Mouse (Mus musculus) liver, embryonic 15.5 days (tissue): ENCODE results near the gene Gm38655. TPM values are rescaled to one million over a fixed set of nuclear protein-coding genes. Genes with fewer than 3 reads are reported as not detected.
A peak's percentile ranks its signal among the peaks of the same experiment; 100 is the strongest.

Experiments used
- ATAC-seq: fragments of 200-750 bp; cut with Nextera tagmentation; 2 replicates; pipeline ENCODE4 v1.8.0; 2017; ENCODE audit warnings: moderate number of reproducible peaks, mild to moderate bottlenecking, moderate library complexity; ENCODE audit not compliant: insufficient read depth
- H3K27ac ChIP-seq: fragments of 300-500 bp; sonication (generic); replicated peaks from 2 replicates; pipeline ENCODE4 v1.5.1; 2015; ENCODE audit warnings: mild to moderate bottlenecking, inconsistent platforms
- H3K27me3 ChIP-seq: fragments of 300-500 bp; sonication (generic); 2 replicates; pipeline ENCODE4 v1.6.1; 2015; ENCODE audit warnings: mild to moderate bottlenecking, inconsistent platforms
- H3K36me3 ChIP-seq: fragments of 300-500 bp; sonication (generic); replicated peaks from 2 replicates; pipeline ENCODE4 v1.6.1; 2015; ENCODE audit warnings: moderate library complexity, mild to moderate bottlenecking, inconsistent platforms
- H3K4me1 ChIP-seq: fragments of 300-500 bp; sonication (generic); replicated peaks from 2 replicates; pipeline ENCODE4 v1.6.1; 2015; ENCODE audit warnings: inconsistent platforms
- H3K4me2 ChIP-seq: fragments of 300-500 bp; sonication (generic); 2 replicates; pipeline ENCODE4 v1.6.1; 2015; ENCODE audit warnings: moderate library complexity, mild to moderate bottlenecking, inconsistent platforms
- H3K4me3 ChIP-seq: fragments of 300-500 bp; sonication (generic); replicated peaks from 2 replicates; pipeline ENCODE4 v1.5.1; 2015; ENCODE audit warnings: mild to moderate bottlenecking, inconsistent platforms
- H3K9ac ChIP-seq: fragments of 300-500 bp; sonication (generic); 2 replicates; pipeline ENCODE4 v1.6.1; 2015; ENCODE audit warnings: moderate library complexity, mild to moderate bottlenecking, inconsistent platforms
- H3K9me3 ChIP-seq: fragments of 300-500 bp; sonication (generic); replicated peaks from 2 replicates; pipeline ENCODE4 v1.6.1; 2016; ENCODE audit warnings: inconsistent platforms
- WGBS: fragments of 180-500 bp; shearing (Covaris S2); methylation state at CpG from one replicate; pipeline ENCODE4 v1.1.7; 2015; ENCODE audit warnings: mixed read lengths; ENCODE audit not compliant: insufficient replicate concordance; 5-methylcytosine and 5-hydroxymethylcytosine counted together
- polyA plus RNA-seq: library from polyadenylated mRNA; unstranded; fragments of >200 nt; fragmentation: Nextera tagmentation; extraction: Ambion mirVana; gene quantifications from 2 replicates; pipeline ENCODE4 v1.2.1, GENCODE M21; 2015

Gm38655 gene
- polyA plus RNA-seq, 1 experiment from 2014 or later = not detected

GRCm38 (mm10) chr17:25169706-25170105 lies 5.6 kb downstream of the Gm38655 start:
- Histone ChIP-seq H3K4me1 (no peaks in the 10 kb centered on the region), H3K4me2 (no peak overlapping the region), H3K9ac (no peak overlapping the region), H3K27me3 (0 out of 2 replicates have a peak, but pooled peaks cover 7% of the 10 kb centered on the region), H3K36me3 (no peaks in the 10 kb centered on the region), H3K9me3 (no peaks in the 10 kb centered on the region), H3K4me3 (no peak overlapping the region), H3K27ac (no peak overlapping the region)
- WGBS = 81% methylated on average over 2 of the region's 2 CpGs
- ATAC-seq = no peak

DNA sequence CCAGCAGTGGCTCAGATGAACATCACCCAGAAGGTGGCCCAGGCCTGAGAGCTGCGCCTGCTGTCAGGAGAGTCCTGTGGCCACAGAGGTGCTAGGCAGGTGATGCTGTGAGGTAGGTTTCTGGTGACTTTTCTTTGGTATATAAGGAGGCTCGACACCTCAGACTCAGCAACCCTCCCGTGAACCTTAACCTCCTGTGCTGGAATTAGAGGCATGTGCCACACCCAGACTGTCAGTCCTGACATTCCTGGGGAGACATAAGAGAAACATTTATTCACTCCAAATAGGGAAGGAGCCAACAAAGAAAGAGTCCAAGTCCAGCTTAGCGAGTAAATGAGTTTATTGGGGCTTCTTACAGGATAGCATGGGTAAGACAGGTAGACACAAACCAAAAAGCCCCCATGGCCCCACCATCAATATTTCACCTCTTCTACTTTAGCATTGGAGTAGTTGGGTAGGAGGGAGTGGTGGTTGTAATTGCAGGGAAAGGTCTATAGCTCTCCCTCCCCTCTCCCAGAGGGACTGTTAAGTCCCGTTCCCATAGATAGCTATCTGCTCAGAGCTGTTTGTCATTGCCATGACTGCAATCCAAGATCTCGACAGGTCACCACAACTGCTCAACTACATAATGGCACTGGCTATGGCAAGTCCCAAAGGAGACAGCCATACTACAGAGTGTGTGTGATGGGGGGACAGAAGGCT lies 9.2 kb downstream of the Gm38655 start:
- no peak overlapping the region for H3K27ac ChIP-seq
- ATAC-seq = no peak
- peaks cover 2% of the 10 kb centered on the region; the same call in 1 of the 2 replicates for H3K36me3 ChIP-seq
- no peaks in the 10 kb centered on the region for H3K4me1 ChIP-seq
- 36% methylated on average over 6 of the region's 6 CpGs for WGBS
- no peaks in the 10 kb centered on the region for H3K9me3 ChIP-seq
- no peak overlapping the region for H3K4me2 ChIP-seq
- H3K9ac ChIP-seq = no peak overlapping the region
- 0 out of 2 replicates have a peak, but pooled peaks cover 4% of the 10 kb centered on the region for H3K27me3 ChIP-seq
- H3K4me3 ChIP-seq = no peak overlapping the region

DNA sequence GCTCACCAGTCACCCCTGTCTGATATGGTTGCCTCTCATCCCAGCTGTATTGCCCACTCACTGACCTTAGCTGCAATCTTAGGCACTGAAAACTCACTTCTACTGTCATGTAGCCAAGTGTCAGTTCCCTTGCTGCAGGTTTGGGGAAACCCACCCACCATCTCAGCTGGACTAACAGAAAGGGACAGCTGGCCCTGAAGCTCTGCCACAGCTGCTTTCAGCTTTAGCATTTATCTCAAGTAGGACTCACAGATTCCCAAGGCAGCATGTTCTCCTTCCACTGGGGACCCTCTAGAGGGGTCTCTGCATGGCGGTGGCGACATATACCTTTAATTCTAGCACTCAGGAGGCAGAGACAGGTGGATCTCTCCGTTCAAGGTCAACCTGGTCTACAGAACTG lies 10.5 kb downstream of the Gm38655 start:
- H3K9ac ChIP-seq = no peak overlapping the region
- H3K9me3 ChIP-seq = no peaks in the 10 kb centered on the region
- no peak overlapping the region for H3K4me3 ChIP-seq
- no peak overlapping the region for H3K27ac ChIP-seq
- no peak for ATAC-seq
- no peaks in the 10 kb centered on the region for H3K27me3 ChIP-seq
- WGBS = 70% methylated on average over 3 of the region's 3 CpGs
- peaks cover 15% of the 10 kb centered on the region for H3K36me3 ChIP-seq
- H3K4me1 ChIP-seq = no peaks in the 10 kb centered on the region
- no peak overlapping the region for H3K4me2 ChIP-seq

DNA sequence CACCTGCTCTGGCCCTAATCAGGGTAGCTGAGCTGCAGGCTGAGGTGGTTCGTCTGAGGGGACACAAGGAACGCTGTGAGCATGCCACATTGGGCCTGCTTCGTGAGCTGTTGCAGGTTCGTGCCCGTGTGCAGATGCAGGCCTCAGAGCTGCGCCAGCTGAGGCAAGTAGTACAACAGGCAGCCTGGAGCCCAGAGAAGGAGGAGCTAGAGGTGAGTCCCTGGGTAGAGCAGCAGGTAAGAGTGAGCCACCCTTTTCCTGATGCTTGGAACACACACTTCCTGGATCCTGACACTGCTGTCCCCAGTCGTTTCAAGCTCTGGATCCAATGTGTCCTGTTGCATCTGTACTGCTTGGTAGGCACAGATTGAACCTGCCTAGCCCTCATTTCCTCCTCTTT lies 11.9 kb downstream of the Gm38655 start:
- no peak overlapping the region for H3K27ac ChIP-seq
- H3K36me3 ChIP-seq = peaks cover 24% of the 10 kb centered on the region
- no peaks in the 10 kb centered on the region for H3K9me3 ChIP-seq
- no peak overlapping the region for H3K4me2 ChIP-seq
- WGBS = 65% methylated on average over 7 of the region's 7 CpGs
- no peaks in the 10 kb centered on the region for H3K27me3 ChIP-seq
- ATAC-seq = no peak
- no peak overlapping the region for H3K9ac ChIP-seq
- H3K4me1 ChIP-seq = no peaks in the 10 kb centered on the region
- no peak overlapping the region for H3K4me3 ChIP-seq

GRCm38 (mm10) chr17:25162161-25162560 lies 13.1 kb downstream of the Gm38655 start, which contains the start of gene Ccdc154:
TSS of gene Ccdc154 (plus strand) at chr17:25162461.
- Histone ChIP-seq H3K27ac (no peak within 1 kb of the TSS), H3K4me1 (no peaks in the 10 kb centered on the region), H3K36me3 (peaks cover 29% of the 10 kb centered on the region), H3K4me2 (no peak within 1 kb of the TSS), H3K9me3 (no peaks in the 10 kb centered on the region), H3K9ac (no peak within 1 kb of the TSS), H3K27me3 (no peaks in the 10 kb centered on the region), H3K4me3 (no peak within 1 kb of the TSS)
- ATAC-seq = no peak
- 73% methylated on average over 1 of the region's 1 CpGs for WGBS

DNA sequence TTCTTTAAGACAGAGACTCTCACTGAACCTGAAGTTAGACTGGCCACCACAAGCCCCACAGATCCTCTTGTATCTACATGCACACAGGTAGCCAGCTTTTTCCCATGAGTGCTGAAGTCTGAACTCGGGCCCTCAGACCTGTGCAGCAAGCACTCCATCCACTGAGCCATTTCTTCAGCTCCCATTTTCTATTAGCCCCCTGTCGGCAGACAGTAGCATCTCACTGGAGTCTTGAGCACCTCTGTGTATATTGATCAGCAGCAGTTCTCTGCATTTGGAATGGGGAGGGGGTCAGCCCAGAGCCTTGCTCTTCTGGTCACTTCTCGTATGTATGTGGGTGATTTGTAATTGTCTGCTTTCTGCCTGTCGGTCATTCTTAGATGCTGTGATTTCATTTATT lies 35.3 kb downstream of the Gm38655 start:
- WGBS = 63% methylated on average over 4 of the region's 4 CpGs
- no peak overlapping the region for H3K4me3 ChIP-seq

GRCm38 (mm10) chr17:25138803-25139202 lies 36.5 kb downstream of the Gm38655 start:
- Histone ChIP-seq H3K9me3 (no peaks in the 10 kb centered on the region), H3K27me3 (no peaks in the 10 kb centered on the region), H3K4me3 (no peak overlapping the region), H3K4me1 (peaks cover 41% of the 10 kb centered on the region), H3K36me3 (peaks cover 4% of the 10 kb centered on the region; the same call in 1 of the 2 replicates), H3K9ac (no peak overlapping the region), H3K27ac (no peak overlapping the region), H3K4me2 (no peak overlapping the region)
- 92% methylated on average over 1 of the region's 1 CpGs for WGBS
- no peak for ATAC-seq

More for the DNA sequence above, 35.3 kb downstream of the Gm38655 start:
- no peak for ATAC-seq
- Histone ChIP-seq H3K4me2 (no peak overlapping the region), H3K9ac (no peak overlapping the region), H3K27me3 (no peaks in the 10 kb centered on the region), H3K4me1 (peaks cover 31% of the 10 kb centered on the region), H3K9me3 (no peaks in the 10 kb centered on the region), H3K36me3 (peaks cover 13% of the 10 kb centered on the region; the same call in 1 of the 2 replicates), H3K27ac (no peak overlapping the region)

DNA sequence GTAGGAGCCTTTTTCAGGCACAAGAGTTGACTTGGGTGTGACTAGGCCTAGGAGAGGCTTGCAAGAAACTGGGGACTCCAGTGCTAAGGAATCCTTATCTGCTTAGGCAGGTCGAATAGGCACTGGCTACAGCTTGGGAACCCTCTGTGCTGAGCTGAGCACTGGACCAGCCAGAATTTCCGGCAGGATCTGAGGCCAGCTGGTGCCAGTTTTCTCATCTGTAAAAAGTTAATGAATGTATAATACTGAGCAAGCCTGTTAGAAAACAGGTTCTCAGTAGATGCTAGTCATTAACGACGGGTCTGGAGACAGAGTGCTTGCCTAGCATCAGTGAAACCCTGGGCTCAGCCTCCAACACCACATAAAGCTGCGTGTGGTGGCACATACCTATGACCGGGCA lies 39.6 kb downstream of the Gm38655 start:
- no peaks in the 10 kb centered on the region for H3K9me3 ChIP-seq
- H3K4me1 ChIP-seq = peaks cover 48% of the 10 kb centered on the region
- H3K36me3 ChIP-seq = peaks cover 4% of the 10 kb centered on the region; the same call in 1 of the 2 replicates
- no peaks in the 10 kb centered on the region for H3K27me3 ChIP-seq
- no peak overlapping the region for H3K27ac ChIP-seq
- 83% methylated on average over 6 of the region's 6 CpGs for WGBS
- no peak overlapping the region for H3K9ac ChIP-seq
- H3K4me2 ChIP-seq = 0 out of 2 replicates have a peak overlapping the region, but pooled peaks have one; percentile 6
- ATAC-seq = no peak
- H3K4me3 ChIP-seq = no peak overlapping the region

DNA sequence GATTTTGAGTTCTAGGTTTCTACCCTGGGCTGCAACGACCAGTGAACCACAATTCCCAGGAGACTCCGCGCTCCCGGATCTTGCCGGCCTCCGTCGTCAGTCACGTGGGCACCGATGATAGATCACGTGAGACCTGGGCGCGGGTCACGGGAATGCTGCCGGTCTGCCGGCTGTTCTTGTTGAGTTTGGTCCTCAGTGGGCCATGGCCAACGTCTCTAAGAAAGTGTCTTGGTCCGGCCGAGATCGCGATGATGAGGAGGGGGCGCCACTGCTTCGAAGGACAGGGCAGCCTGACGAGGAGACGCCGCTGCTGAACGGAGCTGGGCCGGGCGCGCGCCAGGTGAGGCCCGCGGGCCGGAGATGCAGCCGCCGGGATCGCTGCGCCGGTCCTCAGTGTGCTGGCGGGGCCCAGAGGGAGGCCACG lies 42.0 kb downstream of the Gm38655 start, which contains the start of gene Clcn7:
TSS of gene Clcn7 (plus strand) at position 117 of the 424 bp plus-strand sequence.
- H3K9ac ChIP-seq = peak within 1 kb of the TSS; percentile 79
- H3K4me3 ChIP-seq = peak within 1 kb of the TSS; percentile 93
- no peaks in the 10 kb centered on the region for H3K9me3 ChIP-seq
- peaks cover 4% of the 10 kb centered on the region; the same call in 1 of the 2 replicates for H3K36me3 ChIP-seq
- peak; percentile 91 for ATAC-seq
- under 1% methylated on average over 40 of the region's 40 CpGs for WGBS
- peaks cover 42% of the 10 kb centered on the region for H3K4me1 ChIP-seq
- H3K27ac ChIP-seq = peak within 1 kb of the TSS; percentile 61
- peak within 1 kb of the TSS; percentile 83 for H3K4me2 ChIP-seq
- no peaks in the 10 kb centered on the region for H3K27me3 ChIP-seq

GRCm38 (mm10) chr17:25130060-25130459 lies 45.2 kb downstream of the Gm38655 start:
- Histone ChIP-seq H3K36me3 (no peaks in the 10 kb centered on the region), H3K9ac (no peak overlapping the region), H3K27me3 (no peaks in the 10 kb centered on the region), H3K27ac (0 out of 2 replicates have a peak overlapping the region, but pooled peaks have one; percentile 24), H3K4me1 (peaks cover 56% of the 10 kb centered on the region), H3K9me3 (no peaks in the 10 kb centered on the region), H3K4me2 (no peak overlapping the region), H3K4me3 (no peak overlapping the region)
- ATAC-seq = no peak
- 100% methylated on average over 1 of the region's 1 CpGs for WGBS

- Histone ChIP-seq H3K4me1 (peaks cover 46% of the 10 kb centered on the region), H3K36me3 (no peaks in the 10 kb centered on the region), H3K9me3 (no peaks in the 10 kb centered on the region), H3K27me3 (peaks cover 15% of the 10 kb centered on the region), H3K4me3 (0 out of 2 replicates have a peak overlapping the region, but pooled peaks have one; percentile 2), H3K9ac (peak overlapping the region; percentile 28), H3K4me2 (peak overlapping the region; percentile 60), H3K27ac (peak overlapping the region; percentile 92)
- 27% methylated on average over 9 of the region's 9 CpGs for WGBS
- peak; percentile 51 for ATAC-seq
Observed at GRCm38 (mm10) chr17:25127681-25128080, 47.6 kb downstream of the Gm38655 start.
